Mouse (Mus musculus) megakaryocyte, embryonic 14.5 days (primary cell): ENCODE results near the gene Myocd. TPM values are rescaled to one million over a fixed set of nuclear protein-coding genes. Genes with fewer than 3 reads are reported as not detected.

Experiments
- H3K27me3 ChIP-seq: replicated peaks from 2 replicates; pipeline ENCODE3; 2012; ENCODE audit warnings: inconsistent platforms
- H3K36me3 ChIP-seq: replicated peaks from 2 replicates; pipeline ENCODE3; 2012; ENCODE audit warnings: low read length, inconsistent platforms, mixed read lengths
- H3K4me1 ChIP-seq: 2 replicates; pipeline ENCODE4 v1.6.1; 2012; ENCODE audit warnings: inconsistent platforms
- H3K4me3 ChIP-seq: replicated peaks from 2 replicates; pipeline ENCODE3; 2012; ENCODE audit warnings: moderate library complexity, mild to moderate bottlenecking, inconsistent platforms
- H3K9me3 ChIP-seq: 2 replicates; pipeline ENCODE4 v1.6.1; 2012; ENCODE audit warnings: inconsistent platforms
- FLI1 ChIP-seq: IDR thresholded peaks from 2 replicates; pipeline ENCODE4 v1.6.1; 2012; ENCODE audit warnings: low read length, inconsistent platforms, mixed read lengths
- GATA1 ChIP-seq: IDR thresholded peaks from 3 replicates; pipeline ENCODE4 v1.6.1; 2012; ENCODE audit warnings: mixed read lengths, low read length, inconsistent platforms, borderline replicate concordance
- polyA plus RNA-seq: library from polyadenylated mRNA; stranded (reverse); fragments of >175 nt; gene quantifications from 2 replicates; pipeline ENCODE4 v1.2.3, GENCODE M21; 2012; ENCODE audit warnings: low replicate concordance; ENCODE audit not compliant: insufficient read depth

Myocd gene
- polyA plus RNA-seq, 1 experiment = not detected

GRCm38 (mm10) chr11:65157966-65158657 is 111.7 kb downstream of the Myocd start:
- no peak overlapping the region for H3K4me3 ChIP-seq
- H3K9me3 ChIP-seq = peaks cover 21% of the 10 kb centered on the region
- H3K36me3 ChIP-seq = no peaks in the 10 kb centered on the region
- TF ChIP-seq FLI1 = no peak
- no peak for TF ChIP-seq GATA1
- H3K27me3 ChIP-seq = peaks cover 23% of the 10 kb centered on the region
- peaks cover 11% of the 10 kb centered on the region for H3K4me1 ChIP-seq

- no peaks in the 10 kb centered on the region for H3K27me3 ChIP-seq
- no peaks in the 10 kb centered on the region for H3K36me3 ChIP-seq
- no peaks in the 10 kb centered on the region for H3K4me1 ChIP-seq
- H3K4me3 ChIP-seq = no peak overlapping the region
- TF ChIP-seq GATA1 = no peak
- no peak for TF ChIP-seq FLI1
- H3K9me3 ChIP-seq = peaks cover 7% of the 10 kb centered on the region
These were observed 116.8 kb downstream of the Myocd start for GRCm38 (mm10) chr11:65153006-65153405.

GRCm38 (mm10) chr11:65148441-65148840 is 121.3 kb downstream of the Myocd start:
- no peaks in the 10 kb centered on the region for H3K4me1 ChIP-seq
- TF ChIP-seq FLI1 (no peak), GATA1 (no peak)
- no peak overlapping the region for H3K4me3 ChIP-seq
- no peaks in the 10 kb centered on the region for H3K27me3 ChIP-seq
- H3K9me3 ChIP-seq = peaks cover 18% of the 10 kb centered on the region
- no peaks in the 10 kb centered on the region for H3K36me3 ChIP-seq

- Histone ChIP-seq H3K9me3 (peaks cover 13% of the 10 kb centered on the region), H3K27me3 (no peaks in the 10 kb centered on the region), H3K4me3 (no peak overlapping the region), H3K36me3 (no peaks in the 10 kb centered on the region), H3K4me1 (peaks cover 3% of the 10 kb centered on the region; the same call in 1 of the 2 replicates)
- no peak for TF ChIP-seq GATA1
- TF ChIP-seq FLI1 = no peak
These were observed 126.9 kb downstream of the Myocd start for GRCm38 (mm10) chr11:65142838-65143417.

- no peak overlapping the region for H3K4me3 ChIP-seq
- H3K36me3 ChIP-seq = no peaks in the 10 kb centered on the region
- peaks cover 5% of the 10 kb centered on the region for H3K9me3 ChIP-seq
- no peak for TF ChIP-seq GATA1
- no peak for TF ChIP-seq FLI1
- H3K27me3 ChIP-seq = no peaks in the 10 kb centered on the region
- H3K4me1 ChIP-seq = peaks cover 3% of the 10 kb centered on the region; the same call in 1 of the 2 replicates
These were observed 130.8 kb downstream of the Myocd start for GRCm38 (mm10) chr11:65139030-65139429.

GRCm38 (mm10) chr11:65137145-65137652 is 132.6 kb downstream of the Myocd start:
- TF ChIP-seq FLI1 = no peak
- Histone ChIP-seq H3K4me1 (peaks cover 3% of the 10 kb centered on the region; the same call in 1 of the 2 replicates), H3K27me3 (no peaks in the 10 kb centered on the region), H3K4me3 (no peak overlapping the region), H3K36me3 (no peaks in the 10 kb centered on the region), H3K9me3 (no peaks in the 10 kb centered on the region)

GRCm38 (mm10) chr11:65135251-65135739 is 134.5 kb downstream of the Myocd start:
- Histone ChIP-seq H3K9me3 (peaks cover 9% of the 10 kb centered on the region; the same call in 1 of the 2 replicates), H3K36me3 (no peaks in the 10 kb centered on the region), H3K4me1 (no peaks in the 10 kb centered on the region), H3K27me3 (no peaks in the 10 kb centered on the region), H3K4me3 (no peak overlapping the region)
- no peak for TF ChIP-seq FLI1
- no peak for TF ChIP-seq GATA1

- no peaks in the 10 kb centered on the region for H3K27me3 ChIP-seq
- no peaks in the 10 kb centered on the region for H3K36me3 ChIP-seq
- H3K4me1 ChIP-seq = no peaks in the 10 kb centered on the region
- H3K9me3 ChIP-seq = peaks cover 12% of the 10 kb centered on the region
- TF ChIP-seq GATA1 = no peak
- no peak for TF ChIP-seq FLI1
- H3K4me3 ChIP-seq = no peak overlapping the region
These were observed 136.1 kb downstream of the Myocd start for GRCm38 (mm10) chr11:65133661-65134060.

GRCm38 (mm10) chr11:65129110-65129509 is 140.7 kb downstream of the Myocd start:
- Histone ChIP-seq H3K4me1 (no peaks in the 10 kb centered on the region), H3K9me3 (peaks cover 14% of the 10 kb centered on the region), H3K36me3 (no peaks in the 10 kb centered on the region), H3K4me3 (no peak overlapping the region), H3K27me3 (no peaks in the 10 kb centered on the region)
- no peak for TF ChIP-seq FLI1
- no peak for TF ChIP-seq GATA1

GRCm38 (mm10) chr11:65128666-65129065 is 141.1 kb downstream of the Myocd start:
- Histone ChIP-seq H3K36me3 (no peaks in the 10 kb centered on the region), H3K27me3 (no peaks in the 10 kb centered on the region)
- no peak for TF ChIP-seq FLI1
- no peak for TF ChIP-seq GATA1

More at GRCm38 (mm10) chr11:65128666-65129065, 141.1 kb downstream of the Myocd start:
- Histone ChIP-seq H3K9me3 (peaks cover 14% of the 10 kb centered on the region), H3K4me3 (no peak overlapping the region), H3K4me1 (no peaks in the 10 kb centered on the region)
